Mouse (Mus musculus) adrenal gland, postnatal 10 days (tissue): ENCODE results near the gene Ppp1ca. TPM values are rescaled to one million over a fixed set of nuclear protein-coding genes. Genes with fewer than 3 reads are reported as not detected.

ENCODE experiments used
- DNase-seq: peaks from one replicate; pipeline ENCODE4 v3.0.0; 2021; ENCODE audit warnings: mixed read lengths
- microRNA-seq: library from miRNA; unstranded; fragments of <30 nt; microRNA quantifications from one replicate; pipeline ENCODE4 v1.2.0, GENCODE M21; 2021
- total RNA-seq, 2 experiments: library from RNA; stranded (reverse); gene quantifications; 2 replicates each; pipeline ENCODE4 v1.2.3; 2021

The Ppp1ca gene
- total RNA-seq, 2 experiments from 2014 or later: 411 to 414 TPM

- no peak for DNase-seq
Observed at GRCm38 (mm10) chr19:4232186-4232572, 40.3 kb downstream of the Ppp1ca start.

GRCm38 (mm10) chr19:4232651-4233050 lies 40.8 kb downstream of the Ppp1ca start:
- no peak for DNase-seq

- DNase-seq: no peak
Observed at GRCm38 (mm10) chr19:4234548-4234947, 42.7 kb downstream of the Ppp1ca start.

- DNase-seq: no peak
Observed at GRCm38 (mm10) chr19:4240247-4240668, 48.4 kb downstream of the Ppp1ca start.

GRCm38 (mm10) chr19:4242416-4242815 lies 50.6 kb downstream of the Ppp1ca start:
- DNase-seq: no peak

GRCm38 (mm10) chr19:4244775-4245174 lies 52.9 kb downstream of the Ppp1ca start:
- no peak for DNase-seq

Small RNA genes within 50 kb of the gene (microRNA-seq; reads per million reads assigned to microRNA genes)
- not detected for gene Gm26115

Other genes starting within 250 kb of the Ppp1ca start
- gene Aldh3b3, start 233.4 kb upstream of the Ppp1ca start, total RNA-seq: under 1 TPM; 0.63 to 0.76 TPM
- 10 to 100 TPM in 1 of 2 experiments, 1 to 10 TPM in 1; 8.9 to 11.2 TPM for gene Aldh3b2, start 219.7 kb upstream of the Ppp1ca start, total RNA-seq
- gene Acy3, start 205.5 kb upstream of the Ppp1ca start, total RNA-seq: 10 to 100 TPM; 32.0 to 33.3 TPM
- gene Tbx10, start 199.3 kb upstream of the Ppp1ca start, total RNA-seq: not detected
- 10 to 100 TPM; 39.4 to 40.5 TPM for gene Nudt8, start 191.5 kb upstream of the Ppp1ca start, total RNA-seq
- 1 to 10 TPM in 1 of 2 experiments, under 1 TPM in 1; 0.72 to 1.9 TPM for gene Gm49405, start 191.4 kb upstream of the Ppp1ca start, total RNA-seq
- 1 to 10 TPM; 1.3 to 3.0 TPM for gene Doc2g, start 188.8 kb upstream of the Ppp1ca start, total RNA-seq
- gene Ndufv1, start 179.3 kb upstream of the Ppp1ca start, total RNA-seq: 100 to 1,000 TPM; 683 to 759 TPM
- gene Gstp1, start 154.1 kb upstream of the Ppp1ca start, total RNA-seq: 100 to 1,000 TPM; 270 to 316 TPM
- 10 to 100 TPM; 34.9 to 50.2 TPM for gene Gstp2, start 146.0 kb upstream of the Ppp1ca start, total RNA-seq
- 10 to 100 TPM; 42.6 to 90.1 TPM for gene Gstp3, start 132.5 kb upstream of the Ppp1ca start, total RNA-seq
- gene Cabp2, start 110.5 kb upstream of the Ppp1ca start, total RNA-seq: under 1 TPM in 1 of 2 experiments, not detected in 1; 0.63 TPM
- 10 to 100 TPM; 56.3 to 64.1 TPM for gene Cdk2ap2, start 94.9 kb upstream of the Ppp1ca start, total RNA-seq
- gene Pitpnm1, start 92.1 kb upstream of the Ppp1ca start, total RNA-seq: 10 to 100 TPM; 59.7 to 75.1 TPM
- gene Aip, start 66.2 kb upstream of the Ppp1ca start, total RNA-seq: 10 to 100 TPM; 71.5 to 73.4 TPM
- not detected for gene Gpr152, start 52.3 kb upstream of the Ppp1ca start, total RNA-seq
- 1 to 10 TPM in 1 of 2 experiments, under 1 TPM in 1; 0.69 to 1.9 TPM for gene Cabp4, start 48.0 kb upstream of the Ppp1ca start, total RNA-seq
- 100 to 1,000 TPM; 185 to 193 TPM for gene Coro1b, start 43.4 kb upstream of the Ppp1ca start, total RNA-seq
- 10 to 100 TPM; 11.5 to 14.0 TPM for gene Ptprcap, start 38.5 kb upstream of the Ppp1ca start, total RNA-seq
- 10 to 100 TPM; 26.5 to 38.2 TPM for gene Rps6kb2, start 28.7 kb upstream of the Ppp1ca start, total RNA-seq
- 1 to 10 TPM; 4.8 to 8.8 TPM for gene Carns1, start 16.6 kb upstream of the Ppp1ca start, total RNA-seq
- 1 to 10 TPM; 4.2 to 6.6 TPM for gene Tbc1d10c, start 781 bp upstream of the Ppp1ca start, total RNA-seq
- gene Rad9a, start 9.6 kb downstream of the Ppp1ca start, total RNA-seq: 10 to 100 TPM in 1 of 2 experiments, 1 to 10 TPM in 1; 7.4 to 10.8 TPM
- gene Clcf1, start 22.2 kb downstream of the Ppp1ca start, total RNA-seq: 1 to 10 TPM; 8.3 to 9.8 TPM
- not detected for gene AC109138.7, start 22.3 kb downstream of the Ppp1ca start, total RNA-seq
- gene Pold4, start 39.8 kb downstream of the Ppp1ca start, total RNA-seq: 10 to 100 TPM; 34.7 to 35.6 TPM
- gene Ssh3, start 77.1 kb downstream of the Ppp1ca start, total RNA-seq: 10 to 100 TPM; 16.8 to 21.9 TPM
- 1 to 10 TPM; 3.5 to 8.5 TPM for gene Ankrd13d, start 91.1 kb downstream of the Ppp1ca start, total RNA-seq
- 10 to 100 TPM; 46.3 to 54.8 TPM for gene Grk2, start 114.2 kb downstream of the Ppp1ca start, total RNA-seq
- gene Kdm2a, start 206.2 kb downstream of the Ppp1ca start, total RNA-seq: 10 to 100 TPM; 67.7 to 84.7 TPM
- 10 to 100 TPM; 13.7 to 15.4 TPM for gene Rhod, start 247.4 kb downstream of the Ppp1ca start, total RNA-seq